Mouse (Mus musculus) monocyte, adult 2 months (primary cell): ENCODE data around the gene Zbed3.

Experiments
- DNase-seq, 2 experiments: peaks; one replicate each; pipeline ENCODE4 v3.0.0; 2022; ENCODE audit warnings: low spot score in 2 of 2, low read depth in 1 of 2

Gene Zbed3

DNA sequence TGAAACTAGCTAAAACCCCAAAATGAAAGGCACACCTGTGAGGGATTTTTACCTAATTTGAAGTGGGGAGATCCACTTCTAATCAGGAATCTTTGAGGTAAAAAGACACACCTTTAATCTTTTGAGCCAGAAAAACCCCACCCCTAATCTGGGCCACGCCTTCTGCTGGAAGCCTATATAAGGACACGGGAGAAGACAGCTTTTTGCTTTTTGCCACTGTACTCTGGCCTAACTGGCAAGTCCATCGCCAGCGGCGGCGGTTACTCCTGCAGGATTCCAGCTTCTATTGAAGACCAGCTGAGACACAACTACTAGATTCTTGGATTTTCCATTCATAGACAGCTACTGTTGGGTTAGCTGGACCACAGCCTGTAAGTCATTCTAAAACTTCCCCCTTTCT lies at the start of gene Zbed3:
Gene Zbed3 (plus strand): TSS at position 213 of the 400 bp plus-strand sequence.
- no peak for DNase-seq

DNA sequence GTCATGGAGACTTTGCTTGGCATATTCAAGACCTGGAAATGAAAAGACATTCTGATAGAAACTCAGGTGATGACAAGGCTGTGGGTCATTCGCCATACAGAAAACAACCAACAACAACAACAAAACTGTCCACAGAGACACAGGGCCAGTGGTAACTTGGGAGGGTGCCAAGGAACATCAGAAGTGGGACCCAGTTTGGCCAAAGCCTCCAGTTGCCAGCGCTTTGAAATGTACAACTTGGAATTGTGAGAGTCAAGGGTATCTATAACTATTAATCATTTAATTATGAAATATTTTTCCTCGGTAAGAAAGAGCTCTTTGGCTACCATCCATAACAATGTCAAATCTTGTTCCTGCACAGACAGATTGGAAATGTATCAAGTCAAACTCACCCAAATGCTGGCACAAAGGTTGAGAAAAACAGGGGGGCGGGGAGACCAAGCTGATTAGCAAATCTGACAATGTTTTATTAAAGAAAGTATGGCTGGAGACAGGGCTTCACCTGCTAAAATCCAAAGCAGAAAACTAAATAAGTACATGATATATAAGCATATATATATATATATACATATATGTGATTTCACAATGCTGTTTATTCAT lies 44.9 kb upstream of the Zbed3 start:
- DNase-seq, result no peak

DNA sequence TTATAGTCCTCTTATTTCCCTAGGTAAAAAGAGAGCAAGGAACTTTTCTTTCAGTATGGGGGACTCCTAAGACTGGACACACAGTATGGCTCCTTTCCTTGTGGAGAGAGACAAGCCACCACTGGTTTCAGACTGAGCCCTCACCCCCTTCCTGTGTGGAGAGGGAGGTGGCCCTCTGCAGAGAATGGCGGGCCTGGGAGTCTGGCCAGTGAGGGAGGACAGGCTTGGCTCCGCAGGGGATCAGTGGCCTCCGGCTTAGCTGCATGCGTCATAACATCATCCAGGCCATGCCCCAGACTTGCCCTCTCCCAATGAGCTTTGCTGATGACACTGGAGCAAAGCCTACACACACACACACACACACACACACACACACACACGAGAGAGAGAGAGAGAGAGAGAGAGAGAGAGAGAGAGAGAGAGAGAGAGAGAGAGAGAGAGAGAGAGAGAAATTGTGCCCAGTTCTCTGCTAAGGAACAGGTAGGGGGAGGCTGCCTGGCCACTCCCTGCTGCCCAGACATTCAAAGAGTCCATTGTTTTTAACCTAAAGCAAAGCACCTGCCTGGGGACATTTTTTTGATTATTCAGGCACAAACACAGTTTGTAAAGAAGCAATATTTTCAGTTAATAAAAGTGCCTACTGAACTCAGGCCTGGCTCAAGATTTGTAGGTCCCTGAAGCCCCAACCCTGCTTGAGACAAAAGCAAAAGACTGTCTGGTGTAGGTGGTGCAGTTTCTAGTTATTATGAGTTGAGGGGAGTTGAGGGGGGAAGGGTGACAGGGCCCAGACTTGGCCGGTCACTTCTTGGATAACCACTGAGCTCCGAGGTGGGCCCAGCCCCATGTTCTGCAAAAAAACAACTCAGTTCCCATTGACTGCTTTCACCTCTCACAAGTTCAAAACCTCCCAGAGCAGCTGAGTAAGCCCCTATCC lies 41.4 kb upstream of the Zbed3 start:
- DNase-seq, result no peak

DNA sequence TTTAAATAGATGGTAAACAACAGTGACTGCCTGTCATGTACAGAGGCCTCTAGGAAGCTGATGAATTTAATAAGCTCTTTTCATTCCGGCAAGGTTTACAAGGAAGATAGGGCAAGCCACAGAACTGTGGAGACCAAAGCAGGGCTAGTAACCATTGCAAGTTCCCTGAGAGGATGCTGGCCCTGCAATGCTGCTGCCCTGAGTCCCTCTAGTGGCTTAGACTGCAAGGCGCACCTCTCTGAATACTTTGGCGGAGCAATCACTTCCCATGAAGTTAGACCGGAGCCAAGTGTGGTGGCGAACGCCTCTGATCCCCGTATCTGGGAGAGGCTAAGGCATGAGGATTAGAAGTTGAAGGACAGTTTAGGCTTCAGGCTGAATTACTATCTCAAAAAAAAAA lies 36.4 kb upstream of the Zbed3 start:
- DNase-seq, result no peak

DNA sequence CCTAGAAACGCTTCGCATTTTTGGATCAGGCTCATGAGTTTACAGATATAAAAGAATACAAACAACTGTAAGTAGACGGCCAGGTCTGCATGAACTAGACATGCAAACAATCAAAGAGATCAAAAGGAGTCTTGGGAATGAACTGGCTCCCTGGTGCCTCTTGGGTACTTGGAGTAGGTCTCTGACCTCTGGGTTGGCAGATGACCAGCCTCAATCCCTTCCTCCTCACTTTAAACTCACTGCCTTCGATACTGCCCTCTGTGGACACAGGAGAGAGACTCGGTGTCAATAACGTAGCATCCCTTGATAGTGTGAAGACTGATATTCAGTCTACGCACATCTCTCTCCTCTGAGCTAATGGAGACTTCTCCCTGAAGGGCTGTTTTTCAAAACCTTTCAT lies 35.4 kb upstream of the Zbed3 start:
- no peak for DNase-seq

DNA sequence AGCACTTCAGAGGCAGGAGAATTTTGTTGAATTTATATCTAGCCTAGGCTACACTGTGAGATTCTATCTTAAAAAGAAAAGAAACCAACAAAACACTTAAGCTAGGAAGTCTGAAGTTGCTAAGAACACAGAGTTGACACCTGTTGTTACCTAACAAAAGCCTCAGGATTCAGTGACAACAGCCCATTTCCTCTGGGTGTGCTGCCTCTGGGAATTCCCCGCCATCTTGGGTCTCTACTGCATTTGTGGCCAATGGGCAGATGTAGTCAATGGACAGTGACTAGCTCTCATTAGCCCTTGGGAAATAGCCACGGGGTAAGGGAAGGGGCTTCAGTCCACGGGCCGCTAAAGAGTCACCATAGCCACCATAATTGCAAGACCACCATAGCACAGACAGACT lies 31.4 kb upstream of the Zbed3 start:
- no peak for DNase-seq

DNA sequence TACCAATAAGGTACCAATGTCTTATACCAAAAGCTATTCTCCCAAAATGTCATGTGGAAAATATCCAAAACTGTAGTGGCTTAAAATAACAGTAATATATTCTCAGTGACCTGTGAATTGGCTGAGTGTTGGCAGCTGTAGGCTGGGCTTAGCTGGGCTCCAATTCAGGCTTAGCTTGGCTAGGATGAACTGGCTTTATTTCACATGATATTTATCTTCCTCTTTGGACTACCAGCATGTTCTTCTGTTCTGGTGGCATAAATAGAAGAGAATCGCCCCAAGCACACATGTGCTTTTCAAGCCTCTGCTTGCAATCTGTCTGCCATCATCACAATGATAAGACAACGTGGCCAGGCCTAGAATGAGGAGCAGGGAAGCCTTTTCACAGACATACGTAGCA lies 23.5 kb upstream of the Zbed3 start:
- no peak for DNase-seq

DNA sequence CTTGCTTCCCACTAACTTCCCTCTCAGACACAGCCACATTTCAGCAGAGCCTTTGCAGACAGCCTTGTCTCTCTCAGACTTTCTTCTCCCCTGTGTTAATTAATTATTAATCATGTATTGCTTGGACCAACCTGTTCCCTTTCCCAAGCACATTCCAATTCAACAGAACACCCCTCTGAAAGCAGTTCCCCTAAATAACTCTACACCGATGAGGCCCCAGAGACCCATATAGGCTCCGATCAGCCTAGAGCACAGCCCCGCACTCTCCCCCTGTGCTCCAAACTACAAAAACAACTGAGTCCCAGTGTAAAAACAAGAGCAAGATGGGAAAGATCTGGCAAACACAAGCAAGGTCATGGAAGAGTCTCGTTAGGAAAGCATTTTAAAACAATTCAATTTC lies 16.8 kb upstream of the Zbed3 start:
- DNase-seq, result no peak

DNA sequence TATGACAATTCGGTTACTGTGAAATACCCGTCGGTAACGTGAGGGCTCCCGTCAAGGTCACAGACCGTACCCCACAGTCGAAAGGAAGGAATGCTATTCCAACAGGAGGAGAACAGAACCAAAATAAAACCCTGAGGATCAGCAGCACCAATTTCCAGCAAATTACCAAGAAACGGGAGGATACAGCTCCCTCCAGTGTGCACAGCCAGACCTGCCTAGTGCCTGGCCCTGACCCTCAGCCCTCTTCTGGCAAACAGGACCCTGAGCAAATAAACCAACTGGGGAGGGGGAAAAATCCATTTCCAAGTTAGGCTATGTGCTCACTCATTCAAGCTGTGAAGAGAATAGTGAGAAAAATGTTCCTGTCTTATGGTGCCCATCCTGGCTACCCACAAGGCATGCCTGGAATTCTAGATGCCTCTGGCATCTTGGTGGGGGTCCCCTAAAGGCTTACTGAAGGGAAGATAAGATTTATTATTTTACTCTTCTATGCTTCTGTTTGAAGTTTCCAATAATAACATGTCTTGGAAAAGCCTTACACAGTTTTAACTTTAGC lies 16.2 kb upstream of the Zbed3 start:
- no peak for DNase-seq

DNA sequence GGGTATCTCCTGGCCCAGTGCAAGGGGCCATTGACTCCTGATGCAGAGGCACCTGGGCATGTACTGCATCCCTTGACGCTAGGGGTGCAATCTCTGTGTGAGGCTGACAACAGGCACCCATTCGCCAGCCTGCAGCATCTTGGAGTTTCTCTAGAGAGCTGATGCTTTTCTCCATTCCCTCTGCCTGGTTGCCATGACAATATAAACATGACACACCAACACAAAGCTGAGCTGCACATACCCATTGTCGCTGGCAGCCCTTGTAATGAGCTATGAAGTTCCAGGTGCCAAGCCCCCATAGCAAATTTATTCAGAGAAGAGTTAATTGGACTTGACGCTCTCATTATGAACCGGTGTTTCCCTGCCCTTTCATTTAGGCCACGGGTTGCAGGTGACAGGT lies 11.4 kb upstream of the Zbed3 start:
- DNase-seq, result no peak

DNA sequence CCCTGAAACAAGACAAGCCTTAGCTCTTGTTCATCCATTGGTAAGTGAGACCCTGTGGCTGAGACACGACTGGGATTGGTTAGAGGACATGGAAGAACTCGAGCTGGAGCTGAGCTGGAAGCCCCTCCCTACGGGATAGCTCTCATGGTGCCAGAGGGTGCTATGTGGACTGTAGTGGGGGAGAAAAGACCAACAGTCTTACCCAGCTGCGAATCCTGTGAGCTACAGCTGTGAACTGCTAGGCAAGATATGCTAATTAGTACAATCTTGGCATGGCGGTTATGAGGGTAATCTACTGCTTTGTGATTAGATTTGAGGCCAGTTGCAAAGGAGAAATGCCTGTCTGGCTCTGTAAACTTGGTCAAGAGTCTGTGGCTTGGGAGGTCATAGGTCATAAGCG lies 4.3 kb upstream of the Zbed3 start:
- DNase-seq, result no peak

DNA sequence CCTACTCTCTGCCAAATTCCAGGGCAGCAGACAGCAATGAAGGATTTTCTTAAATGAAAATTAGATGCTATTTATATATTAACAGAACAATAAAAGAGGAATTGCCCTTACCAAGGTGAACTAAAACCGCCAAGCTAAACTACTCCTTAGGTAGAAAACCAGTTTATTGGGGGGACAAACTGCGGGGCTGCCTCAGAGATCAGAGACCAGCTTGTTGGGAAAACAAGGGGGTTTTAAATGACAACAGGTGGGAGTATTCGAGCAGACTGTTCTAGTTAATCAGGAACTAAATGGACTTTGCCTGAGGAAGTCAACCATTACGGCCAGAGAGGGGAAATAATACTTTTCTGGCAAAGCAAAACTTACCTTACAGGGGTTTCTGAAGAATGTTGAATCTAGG lies 3.0 kb upstream of the Zbed3 start:
- no peak for DNase-seq

DNA sequence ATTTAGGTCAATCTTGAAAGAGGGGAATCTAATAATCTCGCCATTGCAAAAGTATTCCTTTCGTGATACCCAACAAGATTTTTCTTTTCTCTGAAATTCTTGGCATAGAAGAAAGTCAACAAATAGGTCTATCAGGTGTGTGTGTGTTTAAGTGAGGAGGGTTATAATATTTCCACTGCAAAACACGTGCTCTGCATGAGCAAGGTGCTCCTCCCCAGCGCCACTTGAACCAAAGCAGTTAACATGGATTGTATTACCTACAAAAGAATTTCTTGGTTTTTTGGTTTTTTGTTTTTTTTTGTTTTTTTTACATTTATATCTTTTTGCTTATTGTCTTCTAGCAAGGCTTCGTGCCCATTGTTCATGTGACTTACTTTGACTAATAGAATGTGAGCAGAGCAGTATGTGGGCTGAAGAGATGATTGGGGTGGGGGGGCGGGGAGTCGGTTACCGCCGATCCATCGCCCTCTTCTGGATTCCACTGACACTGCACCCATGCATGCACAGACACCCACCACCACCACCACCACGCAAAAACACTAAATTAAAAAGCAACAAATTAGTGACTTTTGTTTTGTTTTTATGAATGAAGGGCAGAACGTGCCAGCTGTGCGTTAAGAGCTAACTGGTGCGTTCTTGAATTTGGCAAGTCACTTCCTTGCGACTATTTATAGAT lies 676 bp downstream of the Zbed3 start:
- DNase-seq, result no peak

DNA sequence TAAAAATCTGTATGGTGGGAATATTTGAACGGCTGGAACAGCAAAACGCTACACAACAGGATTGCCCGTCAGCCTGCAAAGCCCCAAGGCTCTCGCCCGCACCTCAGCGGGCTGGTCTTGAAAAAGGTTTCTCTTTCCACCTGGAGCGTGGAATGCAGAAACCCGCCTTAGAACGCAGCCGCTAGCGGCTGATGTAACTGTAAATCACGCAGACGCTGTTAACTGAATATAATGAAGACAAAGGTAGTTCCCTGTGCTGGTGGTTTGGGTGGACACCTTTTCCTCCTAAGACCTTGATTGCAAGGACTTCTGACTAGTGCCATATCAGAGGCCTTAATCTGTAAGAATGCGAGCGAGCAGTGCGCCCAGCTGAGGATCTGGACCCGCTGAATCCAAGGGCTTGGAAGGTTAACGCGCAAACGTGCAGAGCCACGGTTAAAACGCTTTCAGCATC lies 1.2 kb downstream of the Zbed3 start:
- DNase-seq, result no peak

DNA sequence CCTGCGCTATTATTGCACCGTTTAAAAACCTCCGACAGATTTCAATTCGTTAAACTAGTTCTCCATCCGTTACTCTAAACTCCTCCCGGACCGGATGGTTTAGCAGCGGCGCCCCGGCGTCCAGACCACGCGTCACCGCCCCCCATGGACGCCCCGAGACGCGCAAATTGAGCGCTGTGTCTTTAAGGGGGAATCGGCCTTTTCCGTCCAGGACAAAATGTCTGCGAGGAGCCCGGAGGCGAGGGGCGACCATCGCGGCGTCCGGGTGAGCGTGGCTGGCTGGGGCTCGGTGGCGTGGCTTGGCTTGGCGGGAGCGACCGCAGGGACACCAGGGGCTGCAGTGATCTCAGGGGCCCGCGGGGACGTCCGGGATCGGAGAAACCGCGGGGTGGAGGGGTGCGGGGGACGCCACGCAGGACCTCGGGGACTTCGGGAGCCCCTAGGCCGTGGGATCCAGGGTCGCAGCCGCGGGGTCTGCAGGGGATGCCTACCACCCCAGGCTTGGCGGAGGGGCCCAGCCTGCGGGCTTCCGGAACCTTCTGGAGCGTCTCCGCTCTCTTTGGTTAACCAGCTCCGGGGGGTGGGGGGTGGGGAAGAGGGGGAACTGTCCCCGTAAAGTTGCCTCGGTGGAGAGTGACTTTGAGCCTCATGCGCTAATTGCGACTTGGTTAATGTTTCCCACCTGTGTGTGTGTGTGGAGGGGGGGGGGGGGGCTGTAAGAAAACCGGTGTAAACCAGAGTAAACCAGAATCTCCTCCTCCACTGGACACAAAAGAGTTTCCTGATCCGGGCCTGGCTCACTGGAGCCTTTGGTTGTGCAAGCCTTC lies 1.9 kb downstream of the Zbed3 start:
- no peak for DNase-seq

DNA sequence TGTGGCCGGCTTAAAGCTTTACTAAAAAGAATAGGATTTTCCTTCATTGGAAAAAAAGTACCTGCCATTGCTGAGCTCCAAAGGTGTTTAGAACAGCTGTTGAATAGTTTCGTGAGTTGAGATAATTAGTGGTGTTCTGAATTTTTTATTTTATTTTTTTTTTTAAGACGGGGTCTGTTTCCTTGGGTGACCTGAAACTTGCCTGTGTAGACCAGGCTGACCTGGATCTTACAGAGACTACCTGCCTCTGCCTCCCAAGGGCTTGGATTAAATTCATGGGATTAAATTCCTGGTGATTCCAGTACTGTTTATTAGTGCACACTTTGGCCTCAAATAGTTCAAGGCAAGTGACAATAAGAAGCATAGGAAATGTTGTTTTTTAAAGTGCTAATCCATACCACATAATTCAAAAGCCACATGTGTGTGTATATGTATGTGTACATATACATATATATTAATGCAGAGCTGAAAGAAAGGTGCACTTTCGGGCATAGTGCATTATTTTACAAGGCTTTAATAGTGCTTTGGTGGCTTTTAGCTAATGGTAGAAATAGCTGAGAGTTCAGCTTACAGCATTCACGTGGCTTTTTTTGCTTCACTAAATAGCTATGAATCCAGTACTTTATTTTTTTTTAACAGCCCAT lies 2.6 kb downstream of the Zbed3 start:
- DNase-seq, result no peak

DNA sequence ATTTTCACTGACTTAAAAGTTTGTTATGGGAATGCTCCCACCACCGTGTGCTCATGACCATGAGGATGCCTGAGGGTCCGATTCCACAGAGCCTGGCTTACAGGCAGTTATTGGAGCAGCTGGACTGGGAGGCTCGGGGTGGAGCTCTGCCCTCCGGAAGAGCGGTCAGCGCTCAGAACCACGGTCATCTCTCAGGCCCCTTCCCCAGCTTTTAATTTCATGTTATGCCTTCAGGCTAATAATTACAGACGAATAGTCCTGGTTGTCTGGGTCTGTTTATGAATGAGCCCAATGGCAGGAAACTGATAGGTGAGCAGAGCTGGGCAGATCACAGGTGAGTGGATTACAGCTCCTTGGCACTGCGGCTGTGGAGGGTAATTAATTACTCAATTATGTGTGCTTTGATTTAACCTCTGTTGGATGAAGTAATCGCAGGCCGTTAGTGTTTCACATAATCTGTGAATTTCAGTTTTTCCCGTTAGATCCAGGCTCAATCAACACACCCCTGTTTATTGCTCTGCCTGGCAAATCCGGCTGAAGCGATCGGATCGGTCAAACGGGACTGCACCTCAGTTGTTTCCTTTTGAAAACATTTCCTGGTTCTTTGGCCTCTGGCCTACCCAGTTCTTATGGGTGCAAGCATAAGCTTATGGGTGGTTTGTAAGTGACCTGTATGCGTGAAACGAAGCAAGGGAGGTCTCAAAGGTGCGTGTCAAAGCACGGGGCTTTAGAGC lies 3.4 kb downstream of the Zbed3 start:
- no peak for DNase-seq

DNA sequence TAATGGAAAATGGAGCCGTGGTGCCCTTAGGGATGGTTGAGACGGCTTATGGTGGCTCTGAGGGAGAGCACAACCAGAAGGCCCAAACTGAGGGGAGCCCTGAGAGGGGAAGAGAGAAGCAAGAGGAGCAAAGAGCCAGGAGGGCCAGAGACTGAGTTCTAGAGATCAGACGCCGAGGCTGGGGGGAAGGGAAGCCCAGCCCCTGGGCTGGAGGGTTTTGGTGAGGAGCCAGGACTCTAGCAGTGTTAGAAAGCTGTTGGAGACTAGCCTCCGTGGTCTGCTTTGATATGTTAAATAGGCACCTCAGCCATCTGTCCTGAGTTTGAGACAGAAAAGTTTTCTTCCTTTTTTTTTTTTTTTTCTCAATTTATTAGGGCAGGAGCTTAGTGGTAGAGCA lies 3.9 kb downstream of the Zbed3 start:
- no peak for DNase-seq

DNA sequence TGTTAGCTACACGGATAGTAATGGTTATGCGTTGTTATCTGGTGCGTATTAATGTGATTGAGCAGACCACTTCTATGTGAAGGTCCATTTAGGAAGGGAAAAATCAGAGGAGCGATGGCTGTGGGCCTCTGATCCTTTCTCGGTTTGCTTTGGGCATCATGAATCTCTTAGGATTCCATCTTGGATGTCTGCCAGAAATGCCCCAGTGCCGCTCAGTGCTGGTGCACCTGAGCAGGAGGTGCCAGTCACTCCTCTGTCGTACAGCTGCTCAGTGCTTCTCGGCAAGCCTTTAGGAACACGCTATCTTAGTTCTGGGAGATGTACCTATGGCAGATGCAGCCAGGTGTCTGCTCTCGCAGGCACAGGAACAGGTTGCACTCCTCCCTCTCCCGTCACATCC lies 5.4 kb downstream of the Zbed3 start:
- DNase-seq, result no peak

DNA sequence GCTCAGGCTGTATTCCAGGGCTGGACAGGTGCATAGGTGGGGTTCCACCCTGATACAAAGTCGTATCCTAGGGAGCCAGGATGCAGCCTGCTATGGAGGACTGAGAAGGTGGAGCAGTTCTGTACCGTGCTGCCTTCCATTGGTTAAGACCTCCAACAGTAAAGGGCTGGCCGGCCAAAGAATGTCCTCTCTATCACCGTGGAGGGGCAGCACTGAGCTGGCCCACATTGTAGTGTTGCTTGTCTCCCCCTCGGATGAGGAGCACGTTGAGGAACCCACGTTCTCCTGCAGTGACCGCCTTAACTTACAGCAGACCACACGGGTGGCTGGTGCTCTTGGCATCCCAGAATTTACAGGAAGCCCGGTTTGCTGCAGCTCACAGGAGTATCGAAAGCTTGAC lies 7.1 kb downstream of the Zbed3 start:
- no peak for DNase-seq
